Mouse (Mus musculus) neutrophil, adult 65 days (primary cell): ENCODE measurements around the gene Cnot6l. TPM values are rescaled to one million over a fixed set of nuclear protein-coding genes. Genes with fewer than 3 reads are reported as not detected.

Experiments
- total RNA-seq: library from RNA; stranded (reverse); gene quantifications from 2 replicates; pipeline ENCODE4 v1.2.4, GENCODE M21; 2023

The Cnot6l gene
- total RNA-seq = 51.0 and 70.0 TPM in 2 replicates

DNA sequence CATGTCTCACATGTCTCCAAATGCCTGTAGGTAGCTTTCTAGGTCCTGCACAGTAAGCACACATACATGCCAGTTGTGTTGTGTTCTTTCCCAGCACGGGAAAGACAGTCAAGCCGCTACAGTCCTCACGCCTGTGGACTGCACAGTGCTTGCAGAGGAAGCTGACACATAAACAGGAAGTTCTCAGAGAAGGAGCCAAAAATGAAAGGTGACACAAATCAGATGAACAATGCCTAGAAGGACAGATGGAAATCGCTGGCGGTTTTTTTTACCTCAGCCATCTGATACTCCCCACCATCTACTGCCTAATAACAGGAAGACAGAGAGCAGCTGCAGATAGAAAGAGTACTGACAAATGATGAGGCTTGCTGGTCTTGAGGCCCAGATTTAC lies at the start of gene Cnot6l:
Cnot6l (minus strand) TSS at position 151 of the 391 bp plus-strand sequence.

DNA sequence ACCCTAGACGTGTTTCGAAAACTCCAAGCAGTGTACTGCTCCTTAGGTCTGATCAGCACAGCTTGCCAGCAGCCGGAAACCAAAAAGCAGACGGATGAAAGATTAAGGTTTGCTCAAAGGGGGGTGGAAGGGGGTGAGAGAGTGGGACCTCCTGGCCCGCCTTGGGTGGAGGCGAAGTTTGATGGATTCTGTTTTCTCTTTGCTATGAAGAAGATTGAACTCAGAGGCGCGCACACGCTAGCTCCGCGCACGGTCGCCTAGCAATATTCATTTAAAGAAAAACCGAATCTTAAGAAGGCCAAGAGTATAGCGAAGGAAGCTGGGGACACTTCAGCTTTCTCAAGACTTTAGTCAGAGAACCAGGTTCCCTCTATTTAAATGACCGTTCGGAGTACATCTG lies 45.5 kb upstream of the Cnot6l start, which contains the start of gene Mrpl1:
Mrpl1 (plus strand) TSS at position 35 of the 400 bp plus-strand sequence.

Other genes with a start within 250 kb of the Cnot6l start
- not detected in 2 replicates for gene Cxcl13, start 207.2 kb downstream of the Cnot6l start, total RNA-seq
- gene Mrpl1, start 45.3 kb upstream of the Cnot6l start, total RNA-seq = 10.9 and 15.1 TPM in 2 replicates
- not detected in 2 replicates for gene Fras1, start 209.8 kb upstream of the Cnot6l start, total RNA-seq